Mouse (Mus musculus): ENCODE results near the gene Tmem221. TPM values are rescaled to one million over a fixed set of nuclear protein-coding genes. Genes with fewer than 3 reads are reported as not detected.
A peak's percentile ranks its signal among the peaks of the same experiment; 100 is the strongest.

The Tmem221 gene
- 18.5 and 25.2 TPM in 2 replicates for polyA plus RNA-seq (2012; rRNA removed)

GRCm38 (mm10) chr8:71558071-71558957 is at the start of gene Tmem221:
Gene Tmem221, minus strand, starts transcription at chr8:71558871.
- TF ChIP-seq CTCF (IDR thresholded peaks at IDR 0.05; ENCODE audit: insufficient read depth, low read length) (no peak), POLR2A (IDR thresholded peaks at IDR 0.05; ENCODE audit: borderline replicate concordance, extremely low read depth, low read depth, low read length) (peak; percentile 76; the same call in 1 of the 2 replicates)
- Histone ChIP-seq H3K4me3 (replicated peaks; ENCODE audit: extremely low read depth, low read depth, low read length) (peak within 1 kb of the TSS; percentile 63), H3K4me1 (ENCODE audit: control insufficient read depth, insufficient read depth, low read length) (peaks cover 6% of the 10 kb centered on the region; the same call in 1 of the 2 replicates)
- 5% methylated on average over 70 of the region's 70 CpGs for WGBS
- DNase-seq, result peak; percentile 35

GRCm38 (mm10) chr8:71604021-71604420 is 45.4 kb upstream of the Tmem221 start:
- TF ChIP-seq POLR2A (IDR thresholded peaks at IDR 0.05; ENCODE audit: borderline replicate concordance, extremely low read depth, low read depth, low read length), result no peak
- no peak for TF ChIP-seq CTCF (IDR thresholded peaks at IDR 0.05; ENCODE audit: insufficient read depth, low read length)

GRCm38 (mm10) chr8:71602666-71603334 is 44.1 kb upstream of the Tmem221 start:
- H3K4me1 ChIP-seq (ENCODE audit: control insufficient read depth, insufficient read depth, low read length), result peaks cover 5% of the 10 kb centered on the region; the same call in 1 of the 2 replicates
- H3K4me3 ChIP-seq (replicated peaks; ENCODE audit: extremely low read depth, low read depth, low read length), result peak overlapping the region; percentile 16
- TF ChIP-seq POLR2A (IDR thresholded peaks at IDR 0.05; ENCODE audit: borderline replicate concordance, extremely low read depth, low read depth, low read length) (no peak), CTCF (IDR thresholded peaks at IDR 0.05; ENCODE audit: insufficient read depth, low read length) (no peak)
- peak; percentile 85 for DNase-seq
- 3% methylated on average over 32 of the region's 32 CpGs for WGBS

More at GRCm38 (mm10) chr8:71604021-71604420, 45.4 kb upstream of the Tmem221 start:
- H3K4me3 ChIP-seq (replicated peaks; ENCODE audit: extremely low read depth, low read depth, low read length), result no peak overlapping the region
- WGBS, result 81% methylated on average over 7 of the region's 7 CpGs
- DNase-seq, result no peak
- H3K4me1 ChIP-seq (ENCODE audit: control insufficient read depth, insufficient read depth, low read length), result peaks cover 5% of the 10 kb centered on the region; the same call in 1 of the 2 replicates

- DNase-seq, result no peak
- H3K4me1 ChIP-seq (ENCODE audit: control insufficient read depth, insufficient read depth, low read length), result peaks cover 5% of the 10 kb centered on the region; the same call in 1 of the 2 replicates
- H3K4me3 ChIP-seq (replicated peaks; ENCODE audit: extremely low read depth, low read depth, low read length), result no peak overlapping the region
- 7% methylated on average over 65 of the region's 65 CpGs for WGBS
- no peak for TF ChIP-seq POLR2A (IDR thresholded peaks at IDR 0.05; ENCODE audit: borderline replicate concordance, extremely low read depth, low read depth, low read length)
- no peak for TF ChIP-seq CTCF (IDR thresholded peaks at IDR 0.05; ENCODE audit: insufficient read depth, low read length)
Observed at GRCm38 (mm10) chr8:71601939-71602665, 43.4 kb upstream of the Tmem221 start.

GRCm38 (mm10) chr8:71598841-71599240 is 40.2 kb upstream of the Tmem221 start:
- no peak for DNase-seq
- TF ChIP-seq POLR2A (IDR thresholded peaks at IDR 0.05; ENCODE audit: borderline replicate concordance, extremely low read depth, low read depth, low read length), result no peak
- no peak for TF ChIP-seq CTCF (IDR thresholded peaks at IDR 0.05; ENCODE audit: insufficient read depth, low read length)
- 96% methylated on average over 5 of the region's 5 CpGs for WGBS
- no peak overlapping the region for H3K4me3 ChIP-seq (replicated peaks; ENCODE audit: extremely low read depth, low read depth, low read length)
- peaks cover 7% of the 10 kb centered on the region; the same call in 1 of the 2 replicates for H3K4me1 ChIP-seq (ENCODE audit: control insufficient read depth, insufficient read depth, low read length)

GRCm38 (mm10) chr8:71598375-71598774 is 39.7 kb upstream of the Tmem221 start:
- no peak for DNase-seq
- Histone ChIP-seq H3K4me3 (replicated peaks; ENCODE audit: extremely low read depth, low read depth, low read length) (no peak overlapping the region), H3K4me1 (ENCODE audit: control insufficient read depth, insufficient read depth, low read length) (peaks cover 7% of the 10 kb centered on the region; the same call in 1 of the 2 replicates)
- no peak for TF ChIP-seq POLR2A (IDR thresholded peaks at IDR 0.05; ENCODE audit: borderline replicate concordance, extremely low read depth, low read depth, low read length)
- TF ChIP-seq CTCF (IDR thresholded peaks at IDR 0.05; ENCODE audit: insufficient read depth, low read length), result no peak

GRCm38 (mm10) chr8:71597451-71597850 is 38.8 kb upstream of the Tmem221 start, which contains the start of gene Fam129c:
Gene Fam129c, plus strand, starts transcription at chr8:71597648.
- no peak for DNase-seq
- Histone ChIP-seq H3K4me1 (ENCODE audit: control insufficient read depth, insufficient read depth, low read length) (peaks cover 9% of the 10 kb centered on the region), H3K4me3 (replicated peaks; ENCODE audit: extremely low read depth, low read depth, low read length) (no peak within 1 kb of the TSS)
- no peak for TF ChIP-seq POLR2A (IDR thresholded peaks at IDR 0.05; ENCODE audit: borderline replicate concordance, extremely low read depth, low read depth, low read length)
- no peak for TF ChIP-seq CTCF (IDR thresholded peaks at IDR 0.05; ENCODE audit: insufficient read depth, low read length)
- WGBS, result 82% methylated on average over 3 of the region's 3 CpGs

GRCm38 (mm10) chr8:71596798-71597197 is 38.1 kb upstream of the Tmem221 start:
- no peak for TF ChIP-seq POLR2A (IDR thresholded peaks at IDR 0.05; ENCODE audit: borderline replicate concordance, extremely low read depth, low read depth, low read length)
- no peak for TF ChIP-seq CTCF (IDR thresholded peaks at IDR 0.05; ENCODE audit: insufficient read depth, low read length)
- peaks cover 7% of the 10 kb centered on the region for H3K4me1 ChIP-seq (ENCODE audit: control insufficient read depth, insufficient read depth, low read length)
- no peak overlapping the region for H3K4me3 ChIP-seq (replicated peaks; ENCODE audit: extremely low read depth, low read depth, low read length)
- 72% methylated on average over 4 of the region's 4 CpGs for WGBS
- DNase-seq, result no peak

- Histone ChIP-seq H3K4me1 (ENCODE audit: control insufficient read depth, insufficient read depth, low read length) (peaks cover 7% of the 10 kb centered on the region), H3K4me3 (replicated peaks; ENCODE audit: extremely low read depth, low read depth, low read length) (no peak overlapping the region)
- DNase-seq, result no peak
- TF ChIP-seq CTCF (IDR thresholded peaks at IDR 0.05; ENCODE audit: insufficient read depth, low read length), result no peak
- no peak for TF ChIP-seq POLR2A (IDR thresholded peaks at IDR 0.05; ENCODE audit: borderline replicate concordance, extremely low read depth, low read depth, low read length)
- 59% methylated on average over 6 of the region's 6 CpGs for whole genome bisulfite sequencing
Observed at GRCm38 (mm10) chr8:71596384-71596783, 37.7 kb upstream of the Tmem221 start.

Measured in lung, adult 2 months (tissue).